Mouse (Mus musculus): ENCODE results near the gene 1700003E16Rik.
"Not testable (repeated sequence)": the region's sequence is repeated elsewhere in the genome, so short reads cannot be mapped to it uniquely, and the experiment has no call there.

1700003E16Rik gene

DNA sequence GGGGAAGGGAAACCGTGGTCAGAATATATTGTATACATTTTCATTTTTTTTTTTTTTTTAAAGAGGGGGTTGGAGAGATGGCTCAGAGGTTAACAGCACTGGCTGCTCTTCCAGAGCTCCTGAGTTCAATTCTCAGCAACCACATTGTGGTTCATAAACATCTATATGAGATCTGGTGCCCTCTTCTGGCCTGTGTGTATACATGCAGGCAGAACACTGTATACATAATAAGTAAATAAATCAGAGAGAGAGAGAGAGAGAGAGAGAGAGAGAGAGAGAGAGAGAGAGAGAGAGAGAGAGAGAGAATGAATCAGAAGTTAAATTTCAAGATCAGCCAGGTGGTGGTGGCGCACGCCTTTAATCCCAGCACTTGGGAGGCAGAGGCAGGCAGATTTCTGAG, 3.3 kb downstream of the 1700003E16Rik start:
- DNase-seq (ENCODE audit: low read depth): not testable (repeated sequence)

- no peak for DNase-seq (ENCODE audit: low read depth)
Measured at GRCm38 (mm10) chr6:83161442-83161841, 5.2 kb downstream of the 1700003E16Rik start.

- DNase-seq (ENCODE audit: low read depth): no peak
Measured at GRCm38 (mm10) chr6:83161921-83162641, 5.9 kb downstream of the 1700003E16Rik start.

DNA sequence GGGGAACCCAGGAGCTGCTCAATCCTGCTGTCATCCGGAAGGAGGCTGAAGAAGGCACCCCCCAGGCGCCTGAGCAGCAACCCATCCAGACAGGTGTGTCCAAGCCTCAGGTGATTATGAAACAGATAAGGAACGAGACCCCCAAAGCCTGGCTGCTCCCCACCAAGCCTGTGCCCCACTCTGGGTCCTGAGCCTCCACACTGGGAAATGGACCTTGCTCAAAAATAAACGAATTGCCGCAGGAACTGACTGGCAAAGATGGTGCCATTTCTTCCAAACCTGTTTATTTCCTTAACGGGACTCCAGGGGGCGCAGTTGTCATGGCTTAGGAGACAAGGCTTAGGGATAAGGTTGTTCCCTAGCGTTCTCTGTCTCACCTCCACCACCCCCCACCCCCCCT, 6.5 kb downstream of the 1700003E16Rik start:
- peak; percentile 27 for DNase-seq (ENCODE audit: low read depth)

DNA sequence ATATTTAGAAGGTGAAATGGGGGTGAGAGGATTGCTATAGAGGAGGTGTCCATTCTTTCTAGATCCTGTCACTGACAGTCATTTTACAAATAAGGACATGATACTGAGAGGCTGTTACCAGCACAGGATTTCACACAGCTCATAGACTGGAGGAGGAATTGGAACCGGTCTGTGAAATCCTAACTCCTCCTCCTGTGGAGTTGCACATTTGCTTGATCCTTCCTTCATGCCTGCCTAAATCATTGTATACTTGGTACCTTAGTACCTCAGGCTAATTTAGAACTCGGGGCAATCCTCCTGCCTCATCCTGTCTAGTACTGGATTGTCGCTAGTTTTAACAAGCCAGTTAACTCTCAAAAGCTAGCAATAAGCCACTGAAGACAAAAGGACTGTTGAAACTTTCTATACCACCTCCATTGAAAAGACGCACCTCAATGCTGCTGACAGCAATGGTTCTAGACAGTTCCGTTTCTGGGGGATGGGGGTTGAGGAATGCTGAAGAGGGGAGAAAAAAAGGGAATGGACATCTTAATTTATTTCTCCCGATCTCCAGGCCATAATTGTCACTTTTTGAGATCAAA, 8.9 kb downstream of the 1700003E16Rik start:
- no peak for DNase-seq (ENCODE audit: low read depth)

DNA sequence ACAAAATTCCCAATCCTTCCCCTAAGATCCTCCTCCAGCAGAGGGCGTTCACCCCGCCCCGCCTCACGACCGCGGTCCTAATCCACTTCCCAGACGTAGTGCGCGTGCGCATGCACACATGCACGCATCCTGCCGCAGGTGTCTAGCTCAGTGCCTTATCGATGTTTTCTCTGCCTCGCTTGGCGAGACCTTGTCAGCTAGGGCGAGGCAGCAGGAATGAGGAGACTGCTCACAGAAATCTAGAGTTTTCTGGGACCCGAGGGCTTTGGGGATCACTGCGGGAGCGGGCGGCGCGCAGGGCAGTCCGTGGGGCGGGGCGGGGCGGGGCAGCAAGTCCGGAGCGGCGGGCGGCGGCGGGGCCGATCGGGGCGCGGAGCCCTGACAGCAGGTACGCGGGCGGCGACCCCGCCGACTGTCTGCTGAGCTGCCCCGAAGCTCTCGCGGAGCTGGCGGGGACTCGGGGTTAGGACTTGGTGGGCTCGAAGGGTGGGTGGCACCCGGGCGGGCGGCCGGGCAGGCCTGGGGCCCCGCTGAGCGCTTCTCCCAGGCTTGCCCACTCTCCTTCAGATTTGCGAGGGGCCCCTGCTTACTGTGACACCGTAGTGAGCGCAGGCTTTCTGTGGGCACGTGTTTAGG, 9.5 kb downstream of the 1700003E16Rik start, which contains the start of gene Dctn1:
Dctn1 (plus strand) TSS at position 314 of the 636 bp plus-strand sequence.
- DNase-seq (ENCODE audit: low read depth): peak; percentile 81

DNA sequence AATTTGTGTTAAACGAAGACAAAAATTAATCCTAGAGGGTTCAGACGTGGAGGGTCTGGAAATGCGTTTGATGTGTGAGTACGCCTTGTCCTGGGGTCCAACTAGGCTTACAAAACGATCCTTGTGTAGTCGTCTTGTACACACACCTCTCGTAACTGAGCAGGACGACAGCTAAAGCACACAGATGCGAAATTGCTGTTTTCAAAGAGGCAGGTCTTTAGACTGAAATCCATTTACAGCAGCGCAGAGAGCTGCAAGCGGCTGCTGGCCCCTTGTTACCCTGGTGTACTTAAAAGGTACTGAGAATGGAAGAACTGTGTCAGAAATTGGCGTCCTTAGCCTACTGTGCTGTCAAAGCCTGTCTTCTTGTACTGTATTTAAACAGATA, 10.0 kb downstream of the 1700003E16Rik start:
- DNase-seq (ENCODE audit: low read depth): no peak

DNA sequence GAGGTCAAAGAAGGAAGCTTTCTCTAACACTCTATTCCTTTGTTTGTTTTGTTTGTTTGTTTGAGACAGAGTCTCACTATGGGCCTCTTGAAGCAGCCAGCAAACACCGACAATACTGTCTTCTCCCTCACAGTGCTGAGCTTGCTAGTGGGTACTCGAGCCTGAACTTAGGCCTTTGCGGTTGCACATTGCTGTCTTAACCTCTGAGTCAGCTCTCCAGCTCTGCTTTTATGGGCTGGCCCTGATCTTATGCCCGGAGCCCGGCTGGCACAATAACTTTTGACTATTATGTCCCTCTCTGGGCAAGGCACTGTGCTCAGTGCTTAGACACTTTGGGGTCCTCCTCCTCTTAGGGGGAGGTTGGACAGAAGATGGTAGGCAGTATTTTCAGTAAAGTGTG, 13.7 kb downstream of the 1700003E16Rik start:
- DNase-seq (ENCODE audit: low read depth): peak; percentile 22

DNA sequence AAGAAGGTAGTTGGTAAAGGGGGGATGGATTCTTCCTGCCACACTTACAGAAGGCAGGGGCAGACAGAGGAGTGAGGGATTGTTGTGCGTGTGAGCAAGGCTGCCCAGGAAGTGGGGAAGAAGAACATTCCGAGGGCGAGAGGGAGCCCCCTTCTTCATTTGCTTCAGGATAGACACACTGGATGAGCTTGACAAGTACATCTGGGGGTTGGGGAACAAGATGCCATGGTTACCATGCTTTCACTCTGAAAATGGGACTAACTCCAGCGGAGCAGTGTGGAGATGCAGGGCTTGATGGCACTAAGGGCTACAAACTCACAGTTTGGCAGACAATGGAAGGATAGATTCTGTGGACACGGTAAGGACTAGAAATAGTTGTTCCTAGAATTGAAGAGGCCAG, 14.9 kb downstream of the 1700003E16Rik start:
- no peak for DNase-seq (ENCODE audit: low read depth)

DNA sequence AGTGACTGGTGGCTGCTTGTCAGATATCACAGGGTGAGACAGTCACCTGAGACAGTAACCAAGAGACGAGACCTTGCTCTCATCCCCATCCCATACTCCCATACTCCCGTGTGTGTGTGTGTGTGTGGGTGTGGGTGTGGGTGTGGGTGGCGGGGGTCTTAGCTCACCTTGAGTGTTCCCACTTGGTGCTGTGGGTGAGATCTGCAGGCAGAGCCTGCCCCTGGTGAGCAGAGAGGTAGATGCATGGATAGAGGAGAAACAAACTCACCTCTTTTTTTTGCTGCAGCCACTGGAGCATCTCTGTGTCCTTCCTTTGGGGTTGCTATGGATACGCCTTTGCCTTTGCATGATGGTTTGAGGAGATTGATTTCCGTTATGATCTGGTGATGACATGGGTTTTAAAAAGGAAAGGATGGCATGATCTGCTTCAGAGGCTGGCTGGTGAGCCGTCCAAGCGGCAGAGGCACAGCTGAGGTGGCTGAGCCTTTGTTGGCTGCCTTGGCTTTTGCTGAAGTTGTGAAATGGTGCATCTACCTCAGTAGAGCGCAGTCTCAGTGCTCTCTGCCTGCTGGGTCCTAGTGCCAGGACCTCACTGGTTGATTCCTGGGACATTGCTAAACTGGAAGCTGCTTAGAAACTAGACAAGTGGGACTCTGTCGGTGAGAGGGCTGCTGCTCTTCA, 16.2 kb downstream of the 1700003E16Rik start:
- no peak for DNase-seq (ENCODE audit: low read depth)

GRCm38 (mm10) chr6:83175996-83176395, 19.8 kb downstream of the 1700003E16Rik start:
- DNase-seq (ENCODE audit: low read depth): no peak

- no peak for DNase-seq (ENCODE audit: low read depth)
Measured at GRCm38 (mm10) chr6:83179390-83180117, 23.4 kb downstream of the 1700003E16Rik start.

- no peak for DNase-seq (ENCODE audit: low read depth)
Measured at GRCm38 (mm10) chr6:83180605-83181004, 24.4 kb downstream of the 1700003E16Rik start.

GRCm38 (mm10) chr6:83184858-83185435, 28.7 kb downstream of the 1700003E16Rik start:
- no peak for DNase-seq (ENCODE audit: low read depth)

GRCm38 (mm10) chr6:83185895-83186861, 30.0 kb downstream of the 1700003E16Rik start:
- DNase-seq (ENCODE audit: low read depth): no peak

DNA sequence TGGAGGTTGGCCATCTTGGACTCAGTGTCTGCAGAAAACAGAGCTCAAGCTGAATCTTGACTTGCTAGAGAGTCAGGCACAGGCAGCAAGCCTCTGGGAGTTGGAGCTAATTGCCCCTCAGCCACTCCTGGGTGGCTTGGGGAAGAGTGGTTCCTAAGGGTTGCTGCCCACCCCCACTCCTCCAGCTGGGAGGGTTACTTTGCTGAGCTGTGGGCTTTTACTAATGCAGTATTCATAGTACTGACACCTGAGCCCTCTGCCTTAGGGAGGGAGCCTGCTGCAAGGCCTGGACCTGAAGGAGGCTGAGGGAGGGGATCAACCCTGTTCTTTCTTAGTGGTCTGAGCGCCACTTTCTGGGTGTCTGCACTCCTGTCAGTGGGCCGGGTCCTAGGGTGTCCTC, 30.7 kb downstream of the 1700003E16Rik start:
- DNase-seq (ENCODE audit: low read depth): no peak

- DNase-seq (ENCODE audit: low read depth): no peak
Measured at GRCm38 (mm10) chr6:83193571-83193970, 37.4 kb downstream of the 1700003E16Rik start.

GRCm38 (mm10) chr6:83197345-83198004, 41.3 kb downstream of the 1700003E16Rik start:
- DNase-seq (ENCODE audit: low read depth): no peak

DNA sequence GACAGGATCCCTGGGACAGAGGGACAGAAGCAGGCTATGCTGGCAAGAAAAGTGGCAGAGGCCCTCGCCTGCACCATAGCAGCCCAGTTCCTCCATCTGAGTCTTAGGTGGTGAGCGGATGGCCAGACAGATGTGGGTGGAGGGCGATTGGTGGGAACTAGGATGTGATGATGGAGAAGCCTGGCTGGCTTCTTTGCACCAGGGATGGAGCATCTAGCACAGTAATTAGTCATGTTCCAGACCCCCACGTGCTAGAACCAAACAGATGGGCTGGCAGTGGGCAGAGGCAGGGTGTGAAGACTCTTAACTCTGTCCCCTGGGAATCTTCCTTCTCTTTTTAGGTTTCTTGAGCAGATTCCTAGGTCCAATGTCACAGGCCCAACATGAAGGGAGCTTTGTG, 47.1 kb downstream of the 1700003E16Rik start:
- DNase-seq (ENCODE audit: low read depth): no peak

GRCm38 (mm10) chr6:83205851-83206250, 49.6 kb downstream of the 1700003E16Rik start:
- DNase-seq (ENCODE audit: low read depth): no peak
